Mouse (Mus musculus) MEL (cell line): ENCODE results near the gene Rnf212. TPM values are rescaled to one million over a fixed set of nuclear protein-coding genes. Genes with fewer than 3 reads are reported as not detected.

ENCODE experiments used
- DNase-seq: peaks from one replicate; pipeline ENCODE4 v3.0.0; 2011; ENCODE audit warnings: low read depth, low spot score
- H3K27ac ChIP-seq: 2 replicates; pipeline ENCODE4 v1.5.1; 2012; ENCODE audit warnings: low read depth, mild to moderate bottlenecking, control low read depth, low read length, moderate library complexity; ENCODE audit not compliant: control insufficient read depth
- H3K27me3 ChIP-seq, 2 experiments: fragments of 150-350 bp in 1 of 2; sonication (generic) in 1 of 2; 2 replicates each; pipeline ENCODE4 v1.6.1; 2012; ENCODE audit warnings: low read length in 2 of 2, mild to moderate bottlenecking in 2 of 2, improper control_type of control experiment in 1 of 2, moderate library complexity in 1 of 2; ENCODE audit not compliant: insufficient read depth in 2 of 2, control insufficient read depth in 1 of 2
- H3K36me3 ChIP-seq, 2 experiments: 2 replicates each; pipeline ENCODE4 v1.6.1; 2012 to 2014; ENCODE audit warnings: low read length in 2 of 2, improper control_type of control experiment in 1 of 2, inconsistent platforms in 1 of 2, mild to moderate bottlenecking in 1 of 2; ENCODE audit not compliant: insufficient read depth in 2 of 2, control insufficient read depth in 1 of 2
- H3K4me1 ChIP-seq, 2 experiments: fragments of 150-350 bp in 1 of 2; sonication (generic) in 1 of 2; 2 replicates each; pipeline ENCODE4 v1.6.1; 2012; ENCODE audit warnings: low read length in 2 of 2, improper control_type of control experiment in 1 of 2, mild to moderate bottlenecking in 1 of 2; ENCODE audit not compliant: insufficient read depth in 2 of 2, control insufficient read depth in 1 of 2
- H3K4me3 ChIP-seq, 2 experiments: fragments of 150-350 bp in 1 of 2; sonication (generic) in 1 of 2; 2 replicates each; pipeline ENCODE4 v1.5.1; 2012; ENCODE audit warnings: low read depth in 2 of 2, low read length in 2 of 2, mild to moderate bottlenecking in 2 of 2, moderate library complexity in 2 of 2, control low read depth in 1 of 2, improper control_type of control experiment in 1 of 2; ENCODE audit not compliant: control insufficient read depth in 1 of 2, insufficient read depth in 1 of 2
- H3K79me2 ChIP-seq: 2 replicates; pipeline ENCODE4 v1.6.1; 2012; ENCODE audit warnings: mild to moderate bottlenecking, low read length, moderate library complexity; ENCODE audit not compliant: control insufficient read depth, poor library complexity, insufficient read depth
- H3K9ac ChIP-seq: 2 replicates; pipeline ENCODE4 v1.6.1; 2012; ENCODE audit warnings: low read depth, mild to moderate bottlenecking, control low read depth, low read length, moderate library complexity; ENCODE audit not compliant: control insufficient read depth, poor library complexity, severe bottlenecking
- H3K9me3 ChIP-seq: fragments of 150-350 bp; sonication (generic); replicated peaks from 2 replicates; pipeline ENCODE4 v1.6.1; 2012; ENCODE audit warnings: mild to moderate bottlenecking, low read length, improper control_type of control experiment, moderate library complexity; ENCODE audit not compliant: insufficient read depth
- BHLHE40 ChIP-seq: IDR thresholded peaks from 2 replicates; pipeline ENCODE4 v1.6.1; 2012; ENCODE audit warnings: low read depth, mild to moderate bottlenecking, inconsistent platforms, low read length, improper control_type of control experiment, borderline replicate concordance
- CHD1 ChIP-seq: IDR thresholded peaks from 2 replicates; pipeline ENCODE4 v1.6.1; 2012; ENCODE audit warnings: low read depth, mild to moderate bottlenecking, inconsistent platforms, low read length, improper control_type of control experiment
- CHD2 ChIP-seq: IDR thresholded peaks from 2 replicates; pipeline ENCODE4 v1.6.1; 2011; ENCODE audit warnings: low read length, improper control_type of control experiment
- CTCF ChIP-seq, 3 experiments: IDR thresholded peaks in 2 of 3; conservative IDR thresholded peaks in 1 of 3; 2 replicates each; pipeline ENCODE4 v1.5.1; 2011 to 2012; ENCODE audit warnings: low read length in 3 of 3, low read depth in 2 of 3, mild to moderate bottlenecking in 2 of 3, improper control_type of control experiment in 1 of 3, inconsistent platforms in 1 of 3, mixed read lengths in 1 of 3, moderate library complexity in 1 of 3; ENCODE audit not compliant: control insufficient read depth in 1 of 3, insufficient read depth in 1 of 3, poor library complexity in 1 of 3, severe bottlenecking in 1 of 3
- E2F4 ChIP-seq: IDR thresholded peaks from 2 replicates; pipeline ENCODE4 v1.6.1; 2011; ENCODE audit warnings: low read depth, low read length, improper control_type of control experiment, borderline replicate concordance
- ELF1 ChIP-seq: IDR thresholded peaks from 2 replicates; pipeline ENCODE4 v1.6.1; 2014; ENCODE audit warnings: low read depth, mild to moderate bottlenecking, inconsistent platforms, low read length, improper control_type of control experiment, moderate library complexity
- ETS1 ChIP-seq: IDR thresholded peaks from 2 replicates; pipeline ENCODE4 v1.6.1; 2012; ENCODE audit warnings: low read depth, mild to moderate bottlenecking, inconsistent platforms, low read length, improper control_type of control experiment, moderate library complexity
- GABPA ChIP-seq: IDR thresholded peaks from 2 replicates; pipeline ENCODE4 v1.6.1; 2012; ENCODE audit warnings: low read depth, mild to moderate bottlenecking, inconsistent platforms, low read length, improper control_type of control experiment, moderate library complexity
- GATA1 ChIP-seq: IDR thresholded peaks from 2 replicates; pipeline ENCODE4 v1.6.1; 2011; ENCODE audit warnings: low read depth, low read length, improper control_type of control experiment
- HCFC1 ChIP-seq: IDR thresholded peaks from 2 replicates; pipeline ENCODE4 v1.6.1; 2012; ENCODE audit warnings: low read depth, mild to moderate bottlenecking, inconsistent platforms, low read length, improper control_type of control experiment, moderate library complexity
- JUND ChIP-seq: IDR thresholded peaks from 2 replicates; pipeline ENCODE4 v1.6.1; 2011; ENCODE audit warnings: low read depth, mild to moderate bottlenecking, improper control_type of control experiment, low read length
- KAT2A ChIP-seq: conservative IDR thresholded peaks from 2 replicates; pipeline ENCODE4 v1.6.1; 2012; ENCODE audit warnings: low read depth, low read length, improper control_type of control experiment, inconsistent platforms
- MAFK ChIP-seq: IDR thresholded peaks from 2 replicates; pipeline ENCODE4 v1.6.1; 2011; ENCODE audit warnings: low read depth, mild to moderate bottlenecking, low read length, improper control_type of control experiment, borderline replicate concordance
- MAX ChIP-seq: IDR thresholded peaks from 2 replicates; pipeline ENCODE4 v1.6.1; 2011; ENCODE audit warnings: low read length, improper control_type of control experiment
- MAZ ChIP-seq: IDR thresholded peaks from 2 replicates; pipeline ENCODE4 v1.6.1; 2012; ENCODE audit warnings: low read depth, mild to moderate bottlenecking, inconsistent platforms, low read length, improper control_type of control experiment
- MEF2A ChIP-seq: IDR thresholded peaks from 2 replicates; pipeline ENCODE4 v1.6.1; 2014; ENCODE audit warnings: low read depth, mild to moderate bottlenecking, inconsistent platforms, low read length, improper control_type of control experiment; ENCODE audit not compliant: poor library complexity, insufficient replicate concordance, severe bottlenecking; ENCODE audit errors: extremely low read depth
- MXI1 ChIP-seq: IDR thresholded peaks from 2 replicates; pipeline ENCODE4 v1.6.1; 2011; ENCODE audit warnings: mild to moderate bottlenecking, low read depth, low read length, improper control_type of control experiment
- MYB ChIP-seq: IDR thresholded peaks from 2 replicates; pipeline ENCODE4 v1.6.1; 2011; ENCODE audit warnings: mild to moderate bottlenecking, low read depth, low read length, improper control_type of control experiment
- MYC ChIP-seq: IDR thresholded peaks from 2 replicates; pipeline ENCODE4 v1.6.1; 2011; ENCODE audit warnings: low read depth, mild to moderate bottlenecking, low read length, improper control_type of control experiment, moderate library complexity
- NELFE ChIP-seq: IDR thresholded peaks from 2 replicates; pipeline ENCODE4 v1.6.1; 2011; ENCODE audit warnings: low read depth, low read length, improper control_type of control experiment
- NRF1 ChIP-seq: IDR thresholded peaks from 2 replicates; pipeline ENCODE4 v1.6.1; 2014; ENCODE audit warnings: low read depth, mild to moderate bottlenecking, inconsistent platforms, low read length, improper control_type of control experiment, moderate library complexity; ENCODE audit not compliant: poor library complexity, insufficient read depth, severe bottlenecking
- POLR2A ChIP-seq, 2 experiments: IDR thresholded peaks; 2 replicates each; pipeline ENCODE4 v1.6.1; 2011 to 2012; ENCODE audit warnings: low read length in 2 of 2, mild to moderate bottlenecking in 2 of 2, control low read depth in 1 of 2, improper control_type of control experiment in 1 of 2, low read depth in 1 of 2, moderate library complexity in 1 of 2; ENCODE audit not compliant: control insufficient read depth in 1 of 2, insufficient read depth in 1 of 2, poor library complexity in 1 of 2
- POLR2AphosphoS2 ChIP-seq: IDR thresholded peaks from 2 replicates; pipeline ENCODE4 v1.6.1; 2011; ENCODE audit warnings: low read length, improper control_type of control experiment
- POLR2AphosphoS5 ChIP-seq: IDR thresholded peaks from 2 replicates; pipeline ENCODE4 v1.6.1; 2012; ENCODE audit warnings: low read depth, borderline replicate concordance, mild to moderate bottlenecking, inconsistent platforms, low read length, moderate library complexity, mixed read lengths
- RAD21 ChIP-seq: IDR thresholded peaks from 2 replicates; pipeline ENCODE4 v1.6.1; 2011; ENCODE audit warnings: mild to moderate bottlenecking, low read depth, low read length, improper control_type of control experiment
- RCOR1 ChIP-seq: IDR thresholded peaks from 2 replicates; pipeline ENCODE4 v1.6.1; 2012; ENCODE audit warnings: low read depth, mild to moderate bottlenecking, inconsistent platforms, low read length, improper control_type of control experiment
- SMC3 ChIP-seq: IDR thresholded peaks from 2 replicates; pipeline ENCODE4 v1.6.1; 2011; ENCODE audit warnings: low read depth, low read length, improper control_type of control experiment
- TAL1 ChIP-seq: IDR thresholded peaks from 2 replicates; pipeline ENCODE4 v1.6.1; 2012; ENCODE audit warnings: mild to moderate bottlenecking, inconsistent platforms, low read length, moderate library complexity, mixed read lengths
- TBP ChIP-seq: IDR thresholded peaks from 2 replicates; pipeline ENCODE4 v1.8.0; 2011; ENCODE audit warnings: low read depth, low read length, improper control_type of control experiment
- TCF12 ChIP-seq: IDR thresholded peaks from 2 replicates; pipeline ENCODE4 v1.6.1; 2014; ENCODE audit warnings: low read depth, mild to moderate bottlenecking, inconsistent platforms, low read length, improper control_type of control experiment, moderate library complexity
- USF1 ChIP-seq: IDR thresholded peaks from 2 replicates; pipeline ENCODE4 v1.6.1; 2014; ENCODE audit warnings: low read depth, mild to moderate bottlenecking, inconsistent platforms, low read length, improper control_type of control experiment, moderate library complexity
- USF2 ChIP-seq, 2 experiments: IDR thresholded peaks; 2 replicates each; pipeline ENCODE4 v1.6.1; 2011 to 2012; ENCODE audit warnings: improper control_type of control experiment in 2 of 2, low read length in 2 of 2, borderline replicate concordance in 1 of 2, inconsistent platforms in 1 of 2, low read depth in 1 of 2, mild to moderate bottlenecking in 1 of 2; ENCODE audit not compliant: insufficient read depth in 1 of 2
- ZC3H11A ChIP-seq: IDR thresholded peaks from 2 replicates; pipeline ENCODE4 v1.6.1; 2012; ENCODE audit warnings: low read depth, mild to moderate bottlenecking, inconsistent platforms, low read length, improper control_type of control experiment
- ZKSCAN1 ChIP-seq: IDR thresholded peaks from 2 replicates; pipeline ENCODE4 v1.6.1; 2012; ENCODE audit warnings: low read depth, mild to moderate bottlenecking, inconsistent platforms, low read length, improper control_type of control experiment, moderate library complexity
- ZMIZ1 ChIP-seq: IDR thresholded peaks from 2 replicates; pipeline ENCODE4 v1.6.1; 2012; ENCODE audit warnings: low read depth, mild to moderate bottlenecking, inconsistent platforms, low read length, improper control_type of control experiment, moderate library complexity
- ZNF384 ChIP-seq: IDR thresholded peaks from 2 replicates; pipeline ENCODE4 v1.6.1; 2012; ENCODE audit warnings: low read depth, mild to moderate bottlenecking, inconsistent platforms, low read length, improper control_type of control experiment
- polyA plus RNA-seq, 2 experiments: library from polyadenylated mRNA; stranded (reverse) in 1 of 2; unstranded in 1 of 2; fragments of >175 nt in 1 of 2; fragments of >200 nt in 1 of 2; gene quantifications; 2 replicates each; pipeline versions ENCODE4 v1.2.1 to v1.2.4; 2012; ENCODE audit warnings: low replicate concordance in 2 of 2, low read depth in 1 of 2; ENCODE audit not compliant: insufficient read length in 2 of 2, insufficient read depth in 1 of 2, missing spikeins in 1 of 2
- total RNA-seq: library from RNA; depleted of rRNA; stranded (reverse); fragments of 300-350 nt; gene quantifications from 2 replicates; pipeline ENCODE4 v1.2.3, GENCODE M21; 2012

Gene Rnf212
- total and polyA plus RNA-seq, 3 experiments = 0.46 to 0.58 TPM; not detected in 1

- Histone ChIP-seq H3K4me3 (no peak overlapping the region), H3K9me3 (no peaks in the 10 kb centered on the region), H3K27ac (peak overlapping the region; percentile 45; the same call in 1 of the 2 replicates), H3K27me3 (no peaks in the 10 kb centered on the region), H3K36me3 (peaks cover 0 to 5% of the 10 kb centered on the region in 2 experiments; a peak in 2 of 4 replicates), H3K4me1 (peaks cover 5 to 13% of the 10 kb centered on the region in 2 experiments), H3K9ac (no peak overlapping the region), H3K79me2 (no peaks in the 10 kb centered on the region)
- DNase-seq = peak; percentile 68
- peak; percentile 21; the same call in 1 of the 2 replicates for TF ChIP-seq MXI1
- no peak for TF ChIP-seq SMC3
- peak; percentile 39; the same call in 1 of the 2 replicates for TF ChIP-seq MYC
- TF ChIP-seq MEF2A = no peak
- TF ChIP-seq USF2 (IDR thresholded peaks at IDR 0.05; ENCODE audit: borderline replicate concordance in 1 of 2, insufficient read depth in 1 of 2, low read depth in 1 of 2, low read length in 2 of 2) = no peak
- TF ChIP-seq CTCF (IDR thresholded peaks at IDR 0.05 in 2 of 3, conservative IDR thresholded peaks at IDR 0.05 in 1 of 3; ENCODE audit: control insufficient read depth in 1 of 3, insufficient read depth in 1 of 3, low read depth in 2 of 3, low read length in 3 of 3, poor library complexity in 1 of 3, severe bottlenecking in 1 of 3) = no peak
- TF ChIP-seq ZNF384 = peak; percentile 22; the same call in 1 of the 2 replicates
- TF ChIP-seq HCFC1 = no peak
- TF ChIP-seq ETS1 = peak; percentile 67
- no peak for TF ChIP-seq MAX
- no peak for TF ChIP-seq GABPA
- TF ChIP-seq USF1 = no peak
- TF ChIP-seq MAFK = 0 out of 2 replicates have a peak, but pooled peaks have one; percentile 9
- no peak for TF ChIP-seq POLR2A (IDR thresholded peaks at IDR 0.05; ENCODE audit: control insufficient read depth in 1 of 2, insufficient read depth in 1 of 2, low read depth in 1 of 2, low read length in 2 of 2, poor library complexity in 1 of 2)
- TF ChIP-seq ZMIZ1 = no peak
- no peak for TF ChIP-seq BHLHE40
- TF ChIP-seq CHD1 = no peak
- TF ChIP-seq TAL1 = peak; percentile 63
- 0 out of 2 replicates have a peak, but pooled peaks have one; percentile 12 for TF ChIP-seq KAT2A
- TF ChIP-seq RCOR1 = peak; percentile 69
- TF ChIP-seq CHD2 = no peak
- no peak for TF ChIP-seq RAD21
- no peak for TF ChIP-seq NRF1
- no peak for TF ChIP-seq E2F4
- TF ChIP-seq TCF12 = peak; percentile 98
- TF ChIP-seq POLR2AphosphoS2 = no peak
- no peak for TF ChIP-seq JUND
- no peak for TF ChIP-seq ZKSCAN1
- TF ChIP-seq ELF1 = no peak
- no peak for TF ChIP-seq ZC3H11A
- no peak for TF ChIP-seq POLR2AphosphoS5
- no peak for TF ChIP-seq TBP
- no peak for TF ChIP-seq MAZ
- peak; percentile 93 for TF ChIP-seq GATA1
- no peak for TF ChIP-seq NELFE
- TF ChIP-seq MYB = no peak
Measured at GRCm38 (mm10) chr5:108750328-108751210, 24.2 kb downstream of the Rnf212 start.
